Mouse (Mus musculus) neural tube, embryonic 14.5 days (tissue): ENCODE measurements at regions not wholly inside any gene's neighbourhood (a gene's known extent, or its start where the extent isn't known, plus 50 kb on each side); places are given as distances from the start of the nearest gene placed in this dataset.

ENCODE experiments used
- ATAC-seq: fragments of 200-750 bp; cut with Nextera tagmentation; 2 replicates; pipeline ENCODE4 v1.8.0; 2017; ENCODE audit warnings: low read depth, mild to moderate bottlenecking, moderate TSS enrichment, moderate library complexity
- H3K27ac ChIP-seq: fragments of 300-500 bp; sonication (generic); 2 replicates; pipeline ENCODE4 v1.5.1; 2014; ENCODE audit warnings: low read depth, mild to moderate bottlenecking, control low read depth, low read length, moderate library complexity, mixed read lengths
- H3K27me3 ChIP-seq: fragments of 300-500 bp; sonication (generic); 2 replicates; pipeline ENCODE4 v1.6.1; 2014; ENCODE audit warnings: low read length; ENCODE audit not compliant: control insufficient read depth, insufficient read depth
- H3K36me3 ChIP-seq: fragments of 300-500 bp; sonication (generic); 2 replicates; pipeline ENCODE4 v1.6.1; 2014; ENCODE audit warnings: low read length, mixed read lengths; ENCODE audit not compliant: control insufficient read depth, insufficient read depth
- H3K4me1 ChIP-seq: fragments of 300-500 bp; sonication (generic); 2 replicates; pipeline ENCODE4 v1.6.1; 2014; ENCODE audit warnings: low read length; ENCODE audit not compliant: control insufficient read depth, insufficient read depth
- H3K4me2 ChIP-seq: fragments of 300-500 bp; sonication (generic); 2 replicates; pipeline ENCODE4 v1.6.1; 2014; ENCODE audit warnings: mild to moderate bottlenecking, low read depth, low read length, control low read depth
- H3K4me3 ChIP-seq: fragments of 300-500 bp; sonication (generic); 2 replicates; pipeline ENCODE4 v1.5.1; 2014; ENCODE audit warnings: low read depth, low read length, control low read depth, mixed read lengths
- H3K9ac ChIP-seq: fragments of 300-500 bp; sonication (generic); replicated peaks from 2 replicates; pipeline ENCODE4 v1.6.1; 2014; ENCODE audit warnings: low read depth, mild to moderate bottlenecking, control low read depth, low read length, mixed read lengths
- H3K9me3 ChIP-seq: fragments of 300-500 bp; sonication (generic); 2 replicates; pipeline ENCODE4 v1.6.1; 2016; ENCODE audit warnings: low read length; ENCODE audit not compliant: control insufficient read depth
- WGBS: fragments of 180-500 bp; shearing (Covaris S2); extraction: QIAGEN DNeasy Blood & Tissue Kit; methylation state at CpG from one replicate; pipeline ENCODE4 v1.1.7; 2014; 5-methylcytosine and 5-hydroxymethylcytosine counted together

DNA sequence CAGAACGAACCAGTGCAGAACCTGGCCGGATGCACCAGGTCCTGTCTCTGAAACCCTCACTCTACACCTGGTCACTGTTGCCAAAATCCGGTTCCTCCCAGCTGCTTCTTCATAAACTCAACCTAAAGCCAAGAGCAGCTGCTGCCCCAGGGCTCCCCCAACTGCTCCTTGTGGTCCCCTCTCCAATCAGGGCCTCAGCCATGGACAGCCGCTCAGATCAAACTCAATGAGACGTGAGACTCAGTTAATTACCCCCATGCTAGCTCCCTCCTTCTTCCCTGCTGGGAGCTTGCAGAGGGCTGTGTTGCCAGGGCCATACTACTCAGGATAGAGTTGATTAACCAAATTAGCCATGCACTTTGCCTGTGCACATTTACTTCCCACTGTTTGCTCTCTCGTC lies 240.8 kb upstream of the Pard3b start:
- H3K4me3 ChIP-seq, result no peak overlapping the region
- H3K36me3 ChIP-seq, result no peaks in the 10 kb centered on the region
- H3K4me2 ChIP-seq, result no peak overlapping the region
- H3K27me3 ChIP-seq, result no peaks in the 10 kb centered on the region
- no peaks in the 10 kb centered on the region for H3K9me3 ChIP-seq
- H3K27ac ChIP-seq, result no peak overlapping the region
- peak; percentile 73; the same call in 1 of the 2 replicates for ATAC-seq
- H3K9ac ChIP-seq, result no peak overlapping the region
- no peaks in the 10 kb centered on the region for H3K4me1 ChIP-seq
- 38% methylated on average over 6 of the region's 6 CpGs for WGBS

DNA sequence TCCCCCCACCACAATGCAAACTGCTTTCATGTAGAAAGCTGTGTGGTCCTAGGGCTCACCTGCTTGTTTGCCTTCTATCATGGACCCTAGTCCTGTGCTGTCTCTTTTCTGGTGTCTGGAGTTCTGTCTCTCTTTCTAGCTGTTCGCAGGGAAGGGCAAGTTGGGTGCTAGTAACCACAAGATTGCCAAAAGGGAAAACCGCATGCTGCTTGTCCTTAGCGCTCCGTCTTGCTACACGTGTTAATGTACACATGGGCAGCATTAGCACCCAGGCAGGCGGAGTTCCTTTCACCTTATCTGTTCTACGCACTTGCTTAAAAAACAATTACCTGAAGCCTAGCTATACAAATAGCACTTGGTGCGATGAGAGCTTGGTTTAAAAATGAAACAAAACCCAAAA lies 236.3 kb upstream of the Pard3b start:
- Histone ChIP-seq H3K4me3 (no peak overlapping the region), H3K4me1 (no peaks in the 10 kb centered on the region), H3K36me3 (no peaks in the 10 kb centered on the region), H3K27ac (no peak overlapping the region), H3K27me3 (no peaks in the 10 kb centered on the region), H3K9ac (no peak overlapping the region), H3K4me2 (no peak overlapping the region; the same call in 1 of the 2 replicates), H3K9me3 (no peaks in the 10 kb centered on the region)
- 74% methylated on average over 8 of the region's 8 CpGs for WGBS
- no peak for ATAC-seq

DNA sequence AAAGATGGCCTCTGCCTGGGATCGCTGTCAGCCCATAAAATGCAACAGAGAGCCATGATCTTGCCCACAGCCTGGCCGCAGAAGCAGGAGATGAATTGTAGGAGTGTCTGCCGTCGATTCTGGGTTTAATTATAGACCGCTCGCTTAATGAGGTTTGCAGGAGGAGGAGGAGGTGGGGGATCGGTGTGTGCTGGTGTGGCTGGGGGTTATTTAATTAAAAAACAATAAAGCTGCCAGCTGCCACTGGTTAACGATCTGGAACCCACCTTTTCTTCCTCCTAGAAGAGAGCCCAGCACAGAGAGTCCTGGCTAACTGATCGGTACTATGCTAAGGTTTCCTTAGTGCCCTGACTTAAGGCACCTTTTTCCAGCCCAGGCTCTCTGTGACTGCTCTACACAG lies 231.4 kb upstream of the Pard3b start:
- peak; percentile 82 for ATAC-seq
- Histone ChIP-seq H3K27ac (no peak overlapping the region), H3K9me3 (no peaks in the 10 kb centered on the region), H3K27me3 (no peaks in the 10 kb centered on the region), H3K4me1 (no peaks in the 10 kb centered on the region), H3K4me3 (no peak overlapping the region), H3K4me2 (no peak overlapping the region), H3K36me3 (no peaks in the 10 kb centered on the region), H3K9ac (no peak overlapping the region)
- 12% methylated on average over 9 of the region's 9 CpGs for WGBS

DNA sequence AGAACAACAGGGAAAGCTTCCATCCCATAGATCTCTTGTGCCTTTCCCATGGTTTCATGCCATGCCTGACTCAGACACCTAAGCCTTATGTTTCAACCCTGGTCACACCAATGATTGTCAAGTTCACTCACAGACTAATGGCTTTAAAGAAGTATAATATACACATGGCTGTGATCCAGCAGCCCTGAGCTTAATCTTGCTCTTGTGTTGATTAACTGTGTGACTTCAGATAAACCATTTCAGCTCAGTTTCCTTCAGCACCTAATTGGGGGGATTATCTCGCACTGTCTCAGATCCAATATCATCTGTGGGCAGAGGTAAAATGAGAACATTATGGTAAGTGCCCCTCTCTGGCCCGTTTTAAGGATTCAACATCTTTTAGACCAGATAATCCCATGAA lies 223.9 kb upstream of the Pard3b start:
- H3K4me3 ChIP-seq, result no peak overlapping the region
- H3K4me1 ChIP-seq, result no peaks in the 10 kb centered on the region; the same call in 1 of the 2 replicates
- H3K9ac ChIP-seq, result no peak overlapping the region
- H3K9me3 ChIP-seq, result no peaks in the 10 kb centered on the region
- ATAC-seq, result no peak
- no peaks in the 10 kb centered on the region for H3K36me3 ChIP-seq
- 84% methylated on average over 2 of the region's 2 CpGs for WGBS
- H3K4me2 ChIP-seq, result no peak overlapping the region
- H3K27ac ChIP-seq, result no peak overlapping the region
- H3K27me3 ChIP-seq, result no peaks in the 10 kb centered on the region

DNA sequence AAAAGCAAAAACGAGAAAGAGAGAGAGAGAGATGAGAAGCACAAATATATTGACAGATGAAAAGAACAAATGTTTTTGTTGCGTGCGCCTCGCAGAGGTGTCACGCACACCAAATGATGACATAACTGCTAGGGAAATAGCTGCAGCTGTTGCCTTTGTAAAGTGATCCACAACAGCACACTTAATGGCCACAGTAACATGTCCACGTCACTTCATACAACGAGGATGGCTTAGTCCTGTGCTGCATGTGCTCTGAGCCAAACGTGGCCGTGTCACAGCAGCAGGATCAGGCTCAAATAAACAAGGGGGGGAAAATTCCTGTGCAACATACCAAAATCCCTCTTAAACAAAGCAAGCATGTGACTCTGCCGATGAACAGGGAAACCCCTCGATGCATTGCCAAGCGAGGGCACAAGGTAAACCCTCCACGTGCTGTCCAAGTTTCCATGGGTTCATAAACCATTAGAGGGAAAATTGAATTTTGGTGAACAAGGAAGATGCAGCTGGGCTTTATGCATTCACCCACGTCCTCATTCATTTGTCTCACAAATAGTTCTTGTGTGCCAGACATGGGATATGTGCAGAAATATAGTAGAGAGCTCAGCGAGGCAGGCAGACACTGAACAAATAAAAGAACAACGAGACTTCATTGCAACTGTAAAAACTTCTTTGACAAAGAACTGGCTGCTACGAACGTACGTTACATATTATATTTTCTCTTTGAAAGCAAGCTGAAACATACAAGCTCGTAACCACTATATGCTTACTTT lies 223.0 kb upstream of the Pard3b start:
- H3K4me2 ChIP-seq, result no peak overlapping the region
- no peaks in the 10 kb centered on the region; the same call in 1 of the 2 replicates for H3K4me1 ChIP-seq
- no peak for ATAC-seq
- no peaks in the 10 kb centered on the region for H3K9me3 ChIP-seq
- no peaks in the 10 kb centered on the region for H3K36me3 ChIP-seq
- H3K27ac ChIP-seq, result no peak overlapping the region
- H3K4me3 ChIP-seq, result no peak overlapping the region
- H3K9ac ChIP-seq, result no peak overlapping the region
- no peaks in the 10 kb centered on the region for H3K27me3 ChIP-seq
- 70% methylated on average over 20 of the region's 20 CpGs for WGBS

DNA sequence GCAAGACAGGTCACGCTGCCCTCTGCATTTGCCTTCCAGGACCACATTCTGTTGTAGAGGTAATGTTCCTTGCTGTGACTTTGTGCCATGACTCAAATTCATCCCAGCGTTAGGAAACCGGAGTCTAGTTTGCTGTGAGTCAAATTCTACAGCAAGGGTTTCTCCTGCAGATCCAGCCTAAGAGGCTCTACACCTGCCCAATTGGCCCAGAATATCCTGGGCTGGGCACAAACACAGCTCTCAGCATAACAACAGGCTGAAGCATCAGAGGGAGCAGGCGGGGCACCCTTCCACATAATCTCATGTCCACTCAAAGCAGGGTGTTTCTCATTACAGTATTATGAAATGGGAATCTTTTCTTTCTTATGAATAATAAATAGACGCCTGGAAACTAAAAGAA lies 220.2 kb upstream of the Pard3b start:
- H3K27me3 ChIP-seq, result no peaks in the 10 kb centered on the region
- no peak for ATAC-seq
- no peak overlapping the region for H3K4me2 ChIP-seq
- H3K4me3 ChIP-seq, result no peak overlapping the region
- no peaks in the 10 kb centered on the region; the same call in 1 of the 2 replicates for H3K4me1 ChIP-seq
- H3K9me3 ChIP-seq, result no peaks in the 10 kb centered on the region
- WGBS, result 59% methylated on average over 5 of the region's 5 CpGs
- no peak overlapping the region for H3K27ac ChIP-seq
- H3K36me3 ChIP-seq, result no peaks in the 10 kb centered on the region
- H3K9ac ChIP-seq, result no peak overlapping the region

DNA sequence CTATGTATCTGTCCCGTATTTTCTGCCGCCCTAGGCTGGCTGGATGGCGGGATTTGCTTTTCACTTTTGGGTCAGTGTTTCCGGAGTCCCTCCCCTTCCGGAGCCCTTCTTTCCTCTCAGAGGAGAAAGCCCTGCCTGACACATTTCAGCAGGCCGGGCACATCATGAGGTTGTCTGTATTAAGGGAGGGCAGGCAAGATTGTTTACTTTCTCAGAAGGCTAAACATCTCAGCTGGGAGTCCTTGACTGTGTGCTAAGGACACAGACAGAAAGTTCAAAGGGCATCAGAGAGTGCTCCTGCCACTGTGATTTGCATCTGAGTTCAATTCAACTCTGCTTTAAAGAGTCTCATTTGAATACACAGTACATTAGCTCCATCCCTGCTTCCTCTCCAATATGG lies 218.8 kb upstream of the Pard3b start:
- 45% methylated on average over 6 of the region's 6 CpGs for WGBS
- H3K4me2 ChIP-seq, result no peak overlapping the region
- no peak overlapping the region for H3K4me3 ChIP-seq
- H3K4me1 ChIP-seq, result no peaks in the 10 kb centered on the region; the same call in 1 of the 2 replicates
- no peak overlapping the region for H3K27ac ChIP-seq
- no peak for ATAC-seq
- no peak overlapping the region for H3K9ac ChIP-seq
- no peaks in the 10 kb centered on the region for H3K9me3 ChIP-seq
- H3K36me3 ChIP-seq, result no peaks in the 10 kb centered on the region
- no peaks in the 10 kb centered on the region for H3K27me3 ChIP-seq

DNA sequence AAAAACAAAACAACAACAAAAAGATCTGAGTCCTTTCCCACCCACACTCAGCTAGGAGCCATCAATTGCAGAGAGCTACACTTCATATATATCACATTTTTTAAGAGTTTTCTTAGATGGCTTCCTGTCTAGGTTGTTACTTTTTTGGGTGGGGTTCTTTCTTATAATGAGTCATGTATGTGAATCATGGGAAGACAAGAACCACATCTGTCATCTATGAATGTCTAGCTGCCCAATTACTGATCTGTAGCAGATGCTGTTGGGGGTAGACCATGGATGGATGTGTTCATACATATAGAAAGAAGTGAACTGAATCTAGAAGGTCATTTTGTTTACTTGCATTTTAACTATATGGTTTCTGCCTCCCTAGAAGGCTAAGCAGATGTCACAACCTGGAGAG lies 215.4 kb upstream of the Pard3b start:
- H3K4me2 ChIP-seq, result no peak overlapping the region

DNA sequence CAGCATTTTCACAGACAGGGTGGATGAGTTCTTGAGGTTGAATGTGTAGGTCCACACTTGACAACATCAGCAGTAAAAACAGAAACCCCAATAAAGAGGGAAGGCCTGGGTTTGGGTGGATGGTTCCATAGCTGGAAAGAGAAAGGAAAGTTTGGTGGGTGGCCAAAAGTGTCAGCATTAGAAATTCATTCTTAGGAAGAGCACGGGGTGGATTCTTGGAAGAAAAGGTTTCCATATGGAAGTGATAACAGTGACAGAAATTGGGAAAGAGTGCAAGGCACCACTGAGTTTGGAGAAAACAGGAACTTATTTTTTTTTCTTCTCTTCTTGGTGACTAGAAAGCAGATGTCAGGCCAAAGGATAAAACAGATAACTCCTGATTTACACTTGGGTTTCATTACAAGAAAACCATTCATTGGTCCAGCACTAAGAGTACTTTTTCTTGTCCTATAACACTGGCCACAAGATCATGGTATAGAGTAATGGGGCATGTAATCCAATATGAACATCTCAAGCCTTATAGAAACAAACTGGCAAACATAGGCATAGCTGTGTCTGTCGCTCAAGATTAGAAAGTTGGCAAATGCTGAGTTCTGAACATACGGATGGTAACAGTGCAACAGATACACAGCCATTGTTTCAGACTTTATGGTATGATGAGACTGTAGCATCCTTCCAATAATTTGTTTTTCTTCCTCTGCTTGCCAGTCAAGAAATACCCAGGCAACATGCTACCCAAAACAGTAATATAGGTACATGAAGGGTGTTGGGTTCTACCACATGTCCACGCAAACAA lies 209.7 kb upstream of the Pard3b start:
- no peak overlapping the region for H3K4me2 ChIP-seq
- no peaks in the 10 kb centered on the region for H3K27me3 ChIP-seq
- no peaks in the 10 kb centered on the region for H3K4me1 ChIP-seq
- no peaks in the 10 kb centered on the region for H3K9me3 ChIP-seq
- WGBS, result 90% methylated on average over 4 of the region's 4 CpGs
- no peak overlapping the region for H3K27ac ChIP-seq
- H3K36me3 ChIP-seq, result no peaks in the 10 kb centered on the region
- no peak for ATAC-seq
- H3K9ac ChIP-seq, result no peak overlapping the region
- H3K4me3 ChIP-seq, result no peak overlapping the region

More for the DNA sequence above, 215.4 kb upstream of the Pard3b start:
- Histone ChIP-seq H3K27me3 (no peaks in the 10 kb centered on the region), H3K36me3 (no peaks in the 10 kb centered on the region), H3K9ac (no peak overlapping the region), H3K27ac (no peak overlapping the region), H3K9me3 (no peaks in the 10 kb centered on the region), H3K4me3 (no peak overlapping the region), H3K4me1 (no peaks in the 10 kb centered on the region)
- ATAC-seq, result no peak
